Mouse (Mus musculus) E14TG2a.4 (cell line): ENCODE data around the gene Zfp616.

Source experiments
- CTCF ChIP-seq: conservative IDR thresholded peaks from 2 replicates; pipeline ENCODE4 v1.5.1; 2014; ENCODE audit warnings: low read length
- NANOG ChIP-seq: IDR thresholded peaks from 2 replicates; pipeline ENCODE4 v1.6.1; 2014; ENCODE audit warnings: borderline replicate concordance, low read length, mixed read lengths

- no peak for TF ChIP-seq CTCF
- TF ChIP-seq NANOG: no peak
Measured at GRCm38 (mm10) chr11:74069655-74070054, at the start of gene Zfp616.
